Mouse (Mus musculus) myocyte (in vitro differentiated cells): ENCODE results near the gene Fam151b. TPM values are rescaled to one million over a fixed set of nuclear protein-coding genes. Genes with fewer than 3 reads are reported as not detected.

Experiments used
- H3K27me3 ChIP-seq: one replicate; pipeline ENCODE4 v1.6.1; 2011; ENCODE audit not compliant: control insufficient read depth, insufficient read depth, insufficient read length
- H3K36me3 ChIP-seq: one replicate; pipeline ENCODE4 v1.6.1; 2011; ENCODE audit not compliant: control insufficient read depth, insufficient read depth
- H3K4me2 ChIP-seq: one replicate; pipeline ENCODE4 v1.6.1; 2011; ENCODE audit warnings: low read depth, control low read depth
- H3K4me3 ChIP-seq: one replicate; pipeline ENCODE4 v1.5.1; 2011; ENCODE audit warnings: mild to moderate bottlenecking, control low read depth, moderate library complexity
- H3K79me2 ChIP-seq: one replicate; pipeline ENCODE4 v1.6.1; 2011; ENCODE audit not compliant: control insufficient read depth, insufficient read depth
- H3ac ChIP-seq: one replicate; pipeline ENCODE4 v1.6.1; 2011; ENCODE audit not compliant: control insufficient read depth, insufficient read length
- CEBPB ChIP-seq: IDR thresholded peaks from 2 replicates; pipeline ENCODE4 v1.6.1; 2011; ENCODE audit warnings: mild to moderate bottlenecking, moderate library complexity; ENCODE audit not compliant: poor library complexity, insufficient read depth, severe bottlenecking
- E2F4 ChIP-seq: IDR thresholded peaks from one replicate; pipeline ENCODE4 v1.6.1; 2011; ENCODE audit warnings: mild to moderate bottlenecking, control low read depth, moderate library complexity; ENCODE audit not compliant: insufficient read depth
- MAX ChIP-seq: IDR thresholded peaks from one replicate; pipeline ENCODE4 v1.6.1; 2011; ENCODE audit warnings: low read depth, mild to moderate bottlenecking, control low read depth
- MYOD1 ChIP-seq, 3 experiments: IDR thresholded peaks; one replicate each; pipeline ENCODE4 v1.6.1; 2011; ENCODE audit warnings: control low read depth in 2 of 3, low read depth in 2 of 3, mild to moderate bottlenecking in 2 of 3, moderate library complexity in 1 of 3; ENCODE audit not compliant: insufficient read length in 2 of 3, control insufficient read depth in 1 of 3
- MYOG ChIP-seq, 3 experiments: IDR thresholded peaks; one replicate each; pipeline ENCODE4 v1.6.1; 2011; ENCODE audit warnings: control low read depth in 2 of 3, low read depth in 2 of 3, mild to moderate bottlenecking in 2 of 3; ENCODE audit not compliant: insufficient read length in 2 of 3, control insufficient read depth in 1 of 3, insufficient read depth in 1 of 3
- POLR2A ChIP-seq: IDR thresholded peaks from one replicate; pipeline ENCODE4 v1.6.1; 2011; ENCODE audit warnings: low read depth, mild to moderate bottlenecking, control low read depth, moderate library complexity; ENCODE audit not compliant: insufficient read length
- POLR2AphosphoS2 ChIP-seq: IDR thresholded peaks from one replicate; pipeline ENCODE4 v1.6.1; 2011; ENCODE audit warnings: low read depth, control low read depth; ENCODE audit not compliant: insufficient read length
- REST ChIP-seq: IDR thresholded peaks from one replicate; pipeline ENCODE4 v1.6.1; 2011; ENCODE audit warnings: mild to moderate bottlenecking, control low read depth, moderate library complexity; ENCODE audit not compliant: insufficient read depth, insufficient read length
- SRF ChIP-seq: IDR thresholded peaks from one replicate; pipeline ENCODE4 v1.6.1; 2011; ENCODE audit warnings: low read depth; ENCODE audit not compliant: control insufficient read depth, insufficient read length
- TCF12 ChIP-seq: IDR thresholded peaks from one replicate; pipeline ENCODE4 v1.6.1; 2011; ENCODE audit warnings: mild to moderate bottlenecking, control low read depth; ENCODE audit not compliant: poor library complexity, insufficient read depth, severe bottlenecking
- TCF3 ChIP-seq: IDR thresholded peaks from one replicate; pipeline ENCODE4 v1.6.1; 2011; ENCODE audit warnings: low read depth, control low read depth; ENCODE audit not compliant: insufficient read length
- USF1 ChIP-seq: IDR thresholded peaks from one replicate; pipeline ENCODE4 v1.6.1; 2011; ENCODE audit warnings: low read depth, mild to moderate bottlenecking, control low read depth, moderate library complexity
- polyA plus RNA-seq: library from polyadenylated mRNA; unstranded; fragments of >200 nt; fragmentation: generic; extraction: Trizol; gene quantifications from one replicate; pipeline ENCODE4 v1.2.1, GENCODE M21; 2012; ENCODE audit warnings: missing spikeins

Gene Fam151b
- polyA plus RNA-seq, 1 experiment: 0.92 TPM

DNA sequence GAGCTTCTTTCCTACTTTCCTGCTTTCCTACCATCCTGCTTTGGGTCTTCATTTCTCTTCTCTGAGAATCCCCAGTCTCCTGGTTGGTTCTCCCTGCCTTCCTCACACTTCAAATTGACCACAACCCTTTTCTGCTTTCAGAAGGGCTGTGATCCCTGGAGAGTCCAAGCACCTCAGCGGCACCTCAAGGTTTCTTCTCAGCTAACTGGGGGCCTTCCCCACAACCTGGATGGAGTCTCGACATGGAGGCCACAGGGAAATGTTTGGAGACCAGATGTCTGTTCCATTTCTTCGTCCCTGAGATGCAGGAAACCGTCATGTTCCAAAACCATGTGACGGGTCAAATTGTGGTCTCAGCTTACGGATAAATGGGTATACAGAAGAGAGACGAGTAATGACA lies 36.9 kb downstream of the Fam151b start:
- Histone ChIP-seq H3K4me2 (no peak overlapping the region), H3ac (no peak overlapping the region), H3K4me3 (no peak overlapping the region), H3K79me2 (no peaks in the 10 kb centered on the region), H3K27me3 (peaks cover 3% of the 10 kb centered on the region), H3K36me3 (no peaks in the 10 kb centered on the region)
- TF ChIP-seq TCF3 (no peak), MYOG (IDR thresholded peaks at IDR 0.05; ENCODE audit: control insufficient read depth in 1 of 3, insufficient read depth in 1 of 3, insufficient read length in 2 of 3, low read depth in 2 of 3) (no peak), POLR2A (no peak), POLR2AphosphoS2 (no peak), SRF (no peak), TCF12 (no peak), E2F4 (no peak), MAX (no peak), REST (no peak), CEBPB (no peak), MYOD1 (IDR thresholded peaks at IDR 0.05; ENCODE audit: control insufficient read depth in 1 of 3, insufficient read length in 2 of 3, low read depth in 2 of 3) (no peak), USF1 (no peak)

DNA sequence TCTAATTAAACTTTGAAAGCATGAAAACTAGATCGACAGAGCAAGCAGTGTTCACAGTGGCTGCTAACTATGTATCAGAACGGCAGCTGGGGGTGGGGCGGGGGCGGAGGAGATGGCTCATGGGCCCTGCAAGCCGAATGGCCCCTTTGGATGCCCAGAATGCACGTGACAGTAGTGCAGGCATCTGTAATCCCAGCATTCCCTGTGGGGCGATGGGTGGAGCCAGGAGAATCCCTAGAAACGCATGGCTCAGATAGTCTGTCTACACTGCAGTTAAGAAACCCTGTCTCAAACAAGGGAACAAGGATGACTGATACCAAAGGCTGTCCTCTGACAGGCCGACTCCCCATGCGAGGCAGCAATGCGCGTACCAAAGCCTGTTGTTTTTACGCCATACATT lies 43.5 kb downstream of the Fam151b start:
- no peak overlapping the region for H3ac ChIP-seq

DNA sequence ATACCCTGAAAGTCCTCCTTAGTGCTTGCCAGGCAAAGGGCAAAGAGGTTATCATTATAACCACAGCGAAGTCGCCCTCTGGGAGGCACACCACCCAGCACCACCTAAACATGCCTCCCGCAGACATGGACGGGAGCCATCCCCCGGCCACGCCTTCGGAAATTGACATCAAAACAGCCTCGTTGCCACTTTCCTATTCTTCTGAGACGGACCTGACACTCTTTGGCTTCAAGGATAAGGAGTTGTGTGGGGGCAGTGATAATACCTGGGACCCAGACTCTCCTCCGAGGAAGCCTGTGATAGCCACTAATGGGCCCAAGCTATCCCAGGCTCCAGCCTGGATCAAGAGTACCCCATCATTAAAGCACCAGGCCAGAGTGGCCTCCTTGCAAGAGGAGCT lies 45.2 kb downstream of the Fam151b start:
- Histone ChIP-seq H3ac (no peak overlapping the region), H3K79me2 (no peaks in the 10 kb centered on the region), H3K4me2 (no peak overlapping the region), H3K36me3 (no peaks in the 10 kb centered on the region), H3K4me3 (no peak overlapping the region), H3K27me3 (peaks cover 12% of the 10 kb centered on the region)
- TF ChIP-seq TCF12 (no peak), TCF3 (no peak), MYOD1 (IDR thresholded peaks at IDR 0.05; ENCODE audit: control insufficient read depth in 1 of 3, insufficient read length in 2 of 3, low read depth in 2 of 3) (no peak), E2F4 (no peak), USF1 (no peak), REST (no peak), POLR2AphosphoS2 (no peak), CEBPB (no peak), POLR2A (no peak), MAX (no peak), MYOG (IDR thresholded peaks at IDR 0.05; ENCODE audit: control insufficient read depth in 1 of 3, insufficient read depth in 1 of 3, insufficient read length in 2 of 3, low read depth in 2 of 3) (no peak), SRF (no peak)

More for the DNA sequence above, 43.5 kb downstream of the Fam151b start:
- Histone ChIP-seq H3K36me3 (no peaks in the 10 kb centered on the region), H3K79me2 (no peaks in the 10 kb centered on the region), H3K27me3 (peaks cover 6% of the 10 kb centered on the region), H3K4me3 (no peak overlapping the region), H3K4me2 (no peak overlapping the region)
- no peak for TF ChIP-seq POLR2AphosphoS2
- no peak for TF ChIP-seq USF1

DNA sequence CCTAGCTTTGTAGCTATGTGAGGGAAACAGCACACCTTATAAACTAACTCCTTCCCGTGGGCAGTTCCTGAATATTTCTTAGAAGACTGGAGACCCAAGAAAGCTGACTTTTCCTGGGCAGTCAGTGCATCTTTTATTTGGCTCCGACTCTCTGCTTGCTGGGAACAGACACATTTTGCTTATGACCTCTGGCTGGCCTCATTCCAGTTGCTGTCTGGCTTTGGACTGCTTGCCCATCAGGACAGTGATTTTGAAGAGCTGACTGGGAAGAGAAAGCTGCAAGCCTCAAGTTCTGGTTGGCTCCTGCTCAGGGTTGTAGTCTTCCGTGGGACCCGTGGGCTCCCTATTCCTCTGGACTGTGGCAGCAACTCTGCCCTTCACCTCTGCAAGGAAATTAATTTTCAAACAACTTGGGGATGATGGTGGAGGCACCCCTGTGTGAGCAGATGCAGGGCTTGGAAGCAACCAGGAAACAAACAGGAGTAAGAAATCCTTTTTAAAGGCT lies 56.4 kb downstream of the Fam151b start:
- no peaks in the 10 kb centered on the region for H3K79me2 ChIP-seq
- TF ChIP-seq TCF12: no peak
- no peak for TF ChIP-seq MYOD1 (IDR thresholded peaks at IDR 0.05; ENCODE audit: control insufficient read depth in 1 of 3, insufficient read length in 2 of 3, low read depth in 2 of 3)
- no peak for TF ChIP-seq E2F4
- no peak for TF ChIP-seq POLR2A
- TF ChIP-seq POLR2AphosphoS2: no peak
- TF ChIP-seq REST: no peak
- no peak for TF ChIP-seq USF1
- TF ChIP-seq TCF3: no peak
- no peak for TF ChIP-seq CEBPB
- no peak for TF ChIP-seq SRF
- TF ChIP-seq MAX: no peak
- no peak for TF ChIP-seq MYOG (IDR thresholded peaks at IDR 0.05; ENCODE audit: control insufficient read depth in 1 of 3, insufficient read depth in 1 of 3, insufficient read length in 2 of 3, low read depth in 2 of 3)
- H3K27me3 ChIP-seq: peaks cover 24% of the 10 kb centered on the region
- no peak overlapping the region for H3ac ChIP-seq
- no peak overlapping the region for H3K4me3 ChIP-seq
- H3K4me2 ChIP-seq: no peak overlapping the region
- no peaks in the 10 kb centered on the region for H3K36me3 ChIP-seq

DNA sequence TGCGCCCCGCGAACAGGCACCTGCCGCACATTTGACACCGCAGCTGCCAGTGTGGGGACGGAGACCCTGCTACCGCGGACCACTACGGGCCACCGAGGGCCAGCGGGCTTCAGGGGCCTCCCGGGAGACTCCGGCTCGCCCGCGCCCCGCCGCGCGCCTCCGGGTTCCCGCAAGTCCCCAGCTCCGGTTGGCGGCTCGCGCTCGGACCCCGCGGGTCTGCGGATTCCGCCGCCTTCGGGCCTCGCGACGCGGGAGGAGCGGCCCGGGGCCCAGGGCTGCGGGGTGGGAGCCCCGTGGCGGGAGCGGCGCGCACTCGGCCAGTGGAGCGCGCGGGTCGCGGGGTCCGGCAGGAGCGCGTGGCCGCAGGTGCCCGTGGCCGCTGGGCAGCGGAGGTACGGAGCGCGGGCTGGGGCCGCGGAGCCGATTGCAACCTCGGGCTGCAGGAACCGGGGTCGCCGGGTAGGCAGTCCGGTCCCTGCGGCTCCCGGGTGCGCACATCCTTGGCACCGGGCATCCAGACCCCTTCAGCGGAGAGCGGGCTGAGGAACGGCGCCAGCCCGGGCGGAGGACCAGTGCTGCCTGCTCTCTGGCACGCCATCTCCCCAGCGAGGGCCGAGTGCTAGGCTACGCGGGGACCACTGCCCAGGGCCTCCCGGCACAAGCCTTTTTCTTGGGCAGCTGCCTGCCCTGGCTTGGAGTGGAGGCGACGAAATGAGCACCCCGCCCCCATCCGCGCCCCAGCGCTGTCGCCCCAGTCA lies 57.3 kb downstream of the Fam151b start:
- no peak for TF ChIP-seq TCF12
- no peak for TF ChIP-seq MYOG (IDR thresholded peaks at IDR 0.05; ENCODE audit: control insufficient read depth in 1 of 3, insufficient read depth in 1 of 3, insufficient read length in 2 of 3, low read depth in 2 of 3)
- no peak for TF ChIP-seq USF1
- no peak for TF ChIP-seq MAX
- TF ChIP-seq POLR2A: no peak
- no peak for TF ChIP-seq POLR2AphosphoS2
- TF ChIP-seq SRF: no peak
- no peak for TF ChIP-seq TCF3
- TF ChIP-seq E2F4: no peak
- TF ChIP-seq REST: no peak
- no peak for TF ChIP-seq CEBPB
- TF ChIP-seq MYOD1 (IDR thresholded peaks at IDR 0.05; ENCODE audit: control insufficient read depth in 1 of 3, insufficient read length in 2 of 3, low read depth in 2 of 3): no peak

More for the DNA sequence above, 57.3 kb downstream of the Fam151b start:
- H3K79me2 ChIP-seq: no peaks in the 10 kb centered on the region
- H3K36me3 ChIP-seq: no peaks in the 10 kb centered on the region
- no peak overlapping the region for H3ac ChIP-seq
- no peak overlapping the region for H3K4me2 ChIP-seq
- H3K4me3 ChIP-seq: no peak overlapping the region
- peaks cover 24% of the 10 kb centered on the region for H3K27me3 ChIP-seq
